Mouse (Mus musculus) ZHBTc4 (cell line): ENCODE results near the gene Gm29276.
"Not testable (repeated sequence)": the region's sequence is repeated elsewhere in the genome, so short reads cannot be mapped to it uniquely, and the experiment has no call there.

Experiments used
- DNase-seq: peaks from one replicate; pipeline ENCODE4 v3.0.0-alpha.2; 2011; ENCODE audit warnings: low read depth, low spot score

Gene Gm29276

GRCm38 (mm10) chrY:42582150-42582549, at the start of gene Gm29276:
TSS of gene Gm29276 (minus strand) at chrY:42582250.
- not testable (repeated sequence) for DNase-seq
